Mouse (Mus musculus) MEL (cell line): ENCODE results near the gene Ank2. TPM values are rescaled to one million over a fixed set of nuclear protein-coding genes. Genes with fewer than 3 reads are reported as not detected.

Experiments
- DNase-seq: peaks from one replicate; pipeline ENCODE4 v3.0.0; 2011; ENCODE audit warnings: low read depth, low spot score
- H3K27ac ChIP-seq: 2 replicates; pipeline ENCODE4 v1.5.1; 2012; ENCODE audit warnings: low read depth, mild to moderate bottlenecking, control low read depth, low read length, moderate library complexity; ENCODE audit not compliant: control insufficient read depth
- H3K27me3 ChIP-seq, 2 experiments: fragments of 150-350 bp in 1 of 2; sonication (generic) in 1 of 2; 2 replicates each; pipeline ENCODE4 v1.6.1; 2012; ENCODE audit warnings: low read length in 2 of 2, mild to moderate bottlenecking in 2 of 2, improper control_type of control experiment in 1 of 2, moderate library complexity in 1 of 2; ENCODE audit not compliant: insufficient read depth in 2 of 2, control insufficient read depth in 1 of 2
- H3K36me3 ChIP-seq, 2 experiments: 2 replicates each; pipeline ENCODE4 v1.6.1; 2012 to 2014; ENCODE audit warnings: low read length in 2 of 2, improper control_type of control experiment in 1 of 2, inconsistent platforms in 1 of 2, mild to moderate bottlenecking in 1 of 2; ENCODE audit not compliant: insufficient read depth in 2 of 2, control insufficient read depth in 1 of 2
- H3K4me1 ChIP-seq, 2 experiments: fragments of 150-350 bp in 1 of 2; sonication (generic) in 1 of 2; 2 replicates each; pipeline ENCODE4 v1.6.1; 2012; ENCODE audit warnings: low read length in 2 of 2, improper control_type of control experiment in 1 of 2, mild to moderate bottlenecking in 1 of 2; ENCODE audit not compliant: insufficient read depth in 2 of 2, control insufficient read depth in 1 of 2
- H3K4me3 ChIP-seq, 2 experiments: fragments of 150-350 bp in 1 of 2; sonication (generic) in 1 of 2; 2 replicates each; pipeline ENCODE4 v1.5.1; 2012; ENCODE audit warnings: low read depth in 2 of 2, low read length in 2 of 2, mild to moderate bottlenecking in 2 of 2, moderate library complexity in 2 of 2, control low read depth in 1 of 2, improper control_type of control experiment in 1 of 2; ENCODE audit not compliant: control insufficient read depth in 1 of 2, insufficient read depth in 1 of 2
- H3K79me2 ChIP-seq: 2 replicates; pipeline ENCODE4 v1.6.1; 2012; ENCODE audit warnings: mild to moderate bottlenecking, low read length, moderate library complexity; ENCODE audit not compliant: control insufficient read depth, poor library complexity, insufficient read depth
- H3K9ac ChIP-seq: 2 replicates; pipeline ENCODE4 v1.6.1; 2012; ENCODE audit warnings: low read depth, mild to moderate bottlenecking, control low read depth, low read length, moderate library complexity; ENCODE audit not compliant: control insufficient read depth, poor library complexity, severe bottlenecking
- H3K9me3 ChIP-seq: fragments of 150-350 bp; sonication (generic); replicated peaks from 2 replicates; pipeline ENCODE4 v1.6.1; 2012; ENCODE audit warnings: mild to moderate bottlenecking, low read length, improper control_type of control experiment, moderate library complexity; ENCODE audit not compliant: insufficient read depth
- BHLHE40 ChIP-seq: IDR thresholded peaks from 2 replicates; pipeline ENCODE4 v1.6.1; 2012; ENCODE audit warnings: low read depth, mild to moderate bottlenecking, inconsistent platforms, low read length, improper control_type of control experiment, borderline replicate concordance
- CHD1 ChIP-seq: IDR thresholded peaks from 2 replicates; pipeline ENCODE4 v1.6.1; 2012; ENCODE audit warnings: low read depth, mild to moderate bottlenecking, inconsistent platforms, low read length, improper control_type of control experiment
- CHD2 ChIP-seq: IDR thresholded peaks from 2 replicates; pipeline ENCODE4 v1.6.1; 2011; ENCODE audit warnings: low read length, improper control_type of control experiment
- E2F4 ChIP-seq: IDR thresholded peaks from 2 replicates; pipeline ENCODE4 v1.6.1; 2011; ENCODE audit warnings: low read depth, low read length, improper control_type of control experiment, borderline replicate concordance
- EP300 ChIP-seq, 2 experiments: IDR thresholded peaks; 2 replicates each; pipeline ENCODE4 v1.6.1; 2011; ENCODE audit warnings: improper control_type of control experiment in 2 of 2, low read length in 2 of 2, low read depth in 1 of 2, mild to moderate bottlenecking in 1 of 2
- HCFC1 ChIP-seq: IDR thresholded peaks from 2 replicates; pipeline ENCODE4 v1.6.1; 2012; ENCODE audit warnings: low read depth, mild to moderate bottlenecking, inconsistent platforms, low read length, improper control_type of control experiment, moderate library complexity
- JUND ChIP-seq: IDR thresholded peaks from 2 replicates; pipeline ENCODE4 v1.6.1; 2011; ENCODE audit warnings: low read depth, mild to moderate bottlenecking, improper control_type of control experiment, low read length
- MAFK ChIP-seq: IDR thresholded peaks from 2 replicates; pipeline ENCODE4 v1.6.1; 2011; ENCODE audit warnings: low read depth, mild to moderate bottlenecking, low read length, improper control_type of control experiment, borderline replicate concordance
- MAX ChIP-seq: IDR thresholded peaks from 2 replicates; pipeline ENCODE4 v1.6.1; 2011; ENCODE audit warnings: low read length, improper control_type of control experiment
- MAZ ChIP-seq: IDR thresholded peaks from 2 replicates; pipeline ENCODE4 v1.6.1; 2012; ENCODE audit warnings: low read depth, mild to moderate bottlenecking, inconsistent platforms, low read length, improper control_type of control experiment
- MXI1 ChIP-seq: IDR thresholded peaks from 2 replicates; pipeline ENCODE4 v1.6.1; 2011; ENCODE audit warnings: mild to moderate bottlenecking, low read depth, low read length, improper control_type of control experiment
- MYB ChIP-seq: IDR thresholded peaks from 2 replicates; pipeline ENCODE4 v1.6.1; 2011; ENCODE audit warnings: mild to moderate bottlenecking, low read depth, low read length, improper control_type of control experiment
- MYC ChIP-seq: IDR thresholded peaks from 2 replicates; pipeline ENCODE4 v1.6.1; 2011; ENCODE audit warnings: low read depth, mild to moderate bottlenecking, low read length, improper control_type of control experiment, moderate library complexity
- NRF1 ChIP-seq: IDR thresholded peaks from 2 replicates; pipeline ENCODE4 v1.6.1; 2014; ENCODE audit warnings: low read depth, mild to moderate bottlenecking, inconsistent platforms, low read length, improper control_type of control experiment, moderate library complexity; ENCODE audit not compliant: poor library complexity, insufficient read depth, severe bottlenecking
- POLR2A ChIP-seq, 2 experiments: IDR thresholded peaks; 2 replicates each; pipeline ENCODE4 v1.6.1; 2011 to 2012; ENCODE audit warnings: low read length in 2 of 2, mild to moderate bottlenecking in 2 of 2, control low read depth in 1 of 2, improper control_type of control experiment in 1 of 2, low read depth in 1 of 2, moderate library complexity in 1 of 2; ENCODE audit not compliant: control insufficient read depth in 1 of 2, insufficient read depth in 1 of 2, poor library complexity in 1 of 2
- POLR2AphosphoS2 ChIP-seq: IDR thresholded peaks from 2 replicates; pipeline ENCODE4 v1.6.1; 2011; ENCODE audit warnings: low read length, improper control_type of control experiment
- POLR2AphosphoS5 ChIP-seq: IDR thresholded peaks from 2 replicates; pipeline ENCODE4 v1.6.1; 2012; ENCODE audit warnings: low read depth, borderline replicate concordance, mild to moderate bottlenecking, inconsistent platforms, low read length, moderate library complexity, mixed read lengths
- RAD21 ChIP-seq: IDR thresholded peaks from 2 replicates; pipeline ENCODE4 v1.6.1; 2011; ENCODE audit warnings: mild to moderate bottlenecking, low read depth, low read length, improper control_type of control experiment
- RCOR1 ChIP-seq: IDR thresholded peaks from 2 replicates; pipeline ENCODE4 v1.6.1; 2012; ENCODE audit warnings: low read depth, mild to moderate bottlenecking, inconsistent platforms, low read length, improper control_type of control experiment
- SIN3A ChIP-seq: IDR thresholded peaks from 2 replicates; pipeline ENCODE4 v1.6.1; 2012; ENCODE audit warnings: low read length, improper control_type of control experiment, inconsistent platforms
- SMC3 ChIP-seq: IDR thresholded peaks from 2 replicates; pipeline ENCODE4 v1.6.1; 2011; ENCODE audit warnings: low read depth, low read length, improper control_type of control experiment
- TAL1 ChIP-seq: IDR thresholded peaks from 2 replicates; pipeline ENCODE4 v1.6.1; 2012; ENCODE audit warnings: mild to moderate bottlenecking, inconsistent platforms, low read length, moderate library complexity, mixed read lengths
- TBP ChIP-seq: IDR thresholded peaks from 2 replicates; pipeline ENCODE4 v1.8.0; 2011; ENCODE audit warnings: low read depth, low read length, improper control_type of control experiment
- TCF12 ChIP-seq: IDR thresholded peaks from 2 replicates; pipeline ENCODE4 v1.6.1; 2014; ENCODE audit warnings: low read depth, mild to moderate bottlenecking, inconsistent platforms, low read length, improper control_type of control experiment, moderate library complexity
- UBTF ChIP-seq: IDR thresholded peaks from 2 replicates; pipeline ENCODE4 v1.6.1; 2012; ENCODE audit warnings: low read depth, mild to moderate bottlenecking, inconsistent platforms, low read length, improper control_type of control experiment, moderate library complexity, borderline replicate concordance; ENCODE audit not compliant: insufficient read depth
- USF1 ChIP-seq: IDR thresholded peaks from 2 replicates; pipeline ENCODE4 v1.6.1; 2014; ENCODE audit warnings: low read depth, mild to moderate bottlenecking, inconsistent platforms, low read length, improper control_type of control experiment, moderate library complexity
- ZC3H11A ChIP-seq: IDR thresholded peaks from 2 replicates; pipeline ENCODE4 v1.6.1; 2012; ENCODE audit warnings: low read depth, mild to moderate bottlenecking, inconsistent platforms, low read length, improper control_type of control experiment
- ZNF384 ChIP-seq: IDR thresholded peaks from 2 replicates; pipeline ENCODE4 v1.6.1; 2012; ENCODE audit warnings: low read depth, mild to moderate bottlenecking, inconsistent platforms, low read length, improper control_type of control experiment
- polyA plus RNA-seq, 2 experiments: library from polyadenylated mRNA; stranded (reverse) in 1 of 2; unstranded in 1 of 2; fragments of >175 nt in 1 of 2; fragments of >200 nt in 1 of 2; gene quantifications; 2 replicates each; pipeline versions ENCODE4 v1.2.1 to v1.2.4; 2012; ENCODE audit warnings: low replicate concordance in 2 of 2, low read depth in 1 of 2; ENCODE audit not compliant: insufficient read length in 2 of 2, insufficient read depth in 1 of 2, missing spikeins in 1 of 2
- total RNA-seq: library from RNA; depleted of rRNA; stranded (reverse); fragments of 300-350 nt; gene quantifications from 2 replicates; pipeline ENCODE4 v1.2.3, GENCODE M21; 2012

Ank2 gene
- total and polyA plus RNA-seq, 3 experiments, result 2.7 to 4.5 TPM; not detected in 1

DNA sequence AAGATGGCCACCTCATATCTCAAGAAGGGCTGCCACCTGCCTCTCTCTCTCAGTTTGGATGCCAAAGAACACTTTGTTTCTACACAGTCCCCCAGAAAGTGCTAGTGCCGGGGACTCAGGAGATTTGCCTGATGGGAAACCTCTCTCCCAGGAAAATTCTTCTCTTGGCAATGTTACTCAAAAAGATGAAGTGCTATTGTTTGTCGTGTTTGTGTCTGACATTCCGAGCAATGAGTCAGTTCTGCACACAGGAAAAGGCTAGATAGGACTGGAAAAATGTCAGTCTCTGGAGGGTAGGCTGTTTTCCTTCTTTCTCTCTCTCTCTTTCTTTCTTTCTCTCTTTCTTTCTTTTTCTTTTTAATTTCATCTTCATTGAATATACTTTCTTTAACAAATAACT, 577.2 kb downstream of the Ank2 start:
- H3K79me2 ChIP-seq, result no peaks in the 10 kb centered on the region
- no peak overlapping the region for H3K27ac ChIP-seq
- H3K9me3 ChIP-seq, result no peaks in the 10 kb centered on the region
- H3K27me3 ChIP-seq, result no peaks in the 10 kb centered on the region
- H3K9ac ChIP-seq, result no peak overlapping the region
- H3K36me3 ChIP-seq, result peaks cover 0 to 4% of the 10 kb centered on the region in 2 experiments; a peak in 1 of 4 replicates
- no peak overlapping the region for H3K4me3 ChIP-seq
- H3K4me1 ChIP-seq, result no peaks in the 10 kb centered on the region
- no peak for DNase-seq
- TF ChIP-seq USF1 (no peak), UBTF (no peak), NRF1 (no peak), HCFC1 (no peak), ZC3H11A (no peak), SIN3A (no peak), TBP (no peak), MXI1 (no peak), CHD1 (no peak), MAX (no peak), TCF12 (no peak), ZNF384 (no peak), MAFK (no peak), BHLHE40 (no peak), MAZ (no peak), MYC (no peak), EP300 (IDR thresholded peaks at IDR 0.05; ENCODE audit: low read depth in 1 of 2, low read length in 2 of 2) (no peak)

- Histone ChIP-seq H3K79me2 (no peaks in the 10 kb centered on the region), H3K27me3 (no peaks in the 10 kb centered on the region), H3K4me1 (no peaks in the 10 kb centered on the region), H3K36me3 (peaks cover 0 to 4% of the 10 kb centered on the region in 2 experiments; a peak in 1 of 4 replicates), H3K9me3 (no peaks in the 10 kb centered on the region), H3K4me3 (no peak overlapping the region), H3K9ac (no peak overlapping the region), H3K27ac (no peak overlapping the region)
- TF ChIP-seq MAZ (no peak), TAL1 (no peak), JUND (no peak), SMC3 (no peak), POLR2AphosphoS5 (no peak), UBTF (no peak), POLR2A (IDR thresholded peaks at IDR 0.05; ENCODE audit: control insufficient read depth in 1 of 2, insufficient read depth in 1 of 2, low read depth in 1 of 2, low read length in 2 of 2, poor library complexity in 1 of 2) (no peak), RAD21 (no peak), E2F4 (no peak), MAX (no peak), POLR2AphosphoS2 (no peak), MAFK (no peak), USF1 (no peak), CHD2 (no peak), TCF12 (no peak), EP300 (IDR thresholded peaks at IDR 0.05; ENCODE audit: low read depth in 1 of 2, low read length in 2 of 2) (no peak), MYB (no peak), RCOR1 (no peak), MYC (no peak), HCFC1 (no peak)
- DNase-seq, result no peak
These were observed 578.9 kb downstream of the Ank2 start for GRCm38 (mm10) chr3:126920296-126920695.
